Mouse (Mus musculus): ENCODE data around the gene Stox2. TPM values are rescaled to one million over a fixed set of nuclear protein-coding genes. Genes with fewer than 3 reads are reported as not detected.

Gene Stox2
- polyA plus RNA-seq, 1 experiment from 2014 or later = 36.9 TPM

GRCm38 (mm10) chr8:47133381-47133780, 312.8 kb downstream of the Stox2 start:
- H3K9me3 ChIP-seq (ENCODE audit: control insufficient read depth, low read length) = no peaks in the 10 kb centered on the region
- H3K27me3 ChIP-seq (ENCODE audit: control insufficient read depth, insufficient read depth, low read length) = no peaks in the 10 kb centered on the region
- H3K4me1 ChIP-seq (replicated peaks; ENCODE audit: control insufficient read depth, insufficient read depth, low read length) = no peaks in the 10 kb centered on the region
- no peak overlapping the region for H3K4me3 ChIP-seq (ENCODE audit: low read depth, low read length)
- no peaks in the 10 kb centered on the region for H3K36me3 ChIP-seq (ENCODE audit: control insufficient read depth, insufficient read depth, low read length)
- no peak overlapping the region for H3K4me2 ChIP-seq (replicated peaks; ENCODE audit: low read depth, low read length)
- DNase-seq (ENCODE audit: low spot score) = no peak
- no peak overlapping the region for H3K9ac ChIP-seq (ENCODE audit: low read depth, low read length)
- no peak for ATAC-seq (ENCODE audit: low FRiP score)
- 94% methylated on average over 3 of the region's 3 CpGs for WGBS
- H3K27ac ChIP-seq (ENCODE audit: low read depth, low read length) = no peak overlapping the region

Other genes with a start within 250 kb of the Stox2 start
- 44.5 and 49.7 TPM in 2 replicates for gene Trappc11, start 87.1 kb upstream of the Stox2 start, polyA plus RNA-seq (2014; fragmentation: Nextera tagmentation; extraction: Ambion mirVana)
- 56.8 and 57.8 TPM in 2 replicates for gene Rwdd4a, start 87.3 kb upstream of the Stox2 start, polyA plus RNA-seq (2014; fragmentation: Nextera tagmentation; extraction: Ambion mirVana)
- 13.2 and 13.3 TPM in 2 replicates for gene Ing2, start 229.2 kb upstream of the Stox2 start, polyA plus RNA-seq (2014; fragmentation: Nextera tagmentation; extraction: Ambion mirVana)

All from hindbrain, embryonic 11.5 days (tissue).